Mouse (Mus musculus): Measurements from ENCODE around the gene Plch2. TPM values are rescaled to one million over a fixed set of nuclear protein-coding genes. Genes with fewer than 3 reads are reported as not detected.
"Not testable (repeated sequence)": the region's sequence is repeated elsewhere in the genome, so short reads cannot be mapped to it uniquely, and the experiment has no call there.

Plch2 gene
- polyA plus RNA-seq, 1 experiment from 2014 or later: 23.0 TPM

DNA sequence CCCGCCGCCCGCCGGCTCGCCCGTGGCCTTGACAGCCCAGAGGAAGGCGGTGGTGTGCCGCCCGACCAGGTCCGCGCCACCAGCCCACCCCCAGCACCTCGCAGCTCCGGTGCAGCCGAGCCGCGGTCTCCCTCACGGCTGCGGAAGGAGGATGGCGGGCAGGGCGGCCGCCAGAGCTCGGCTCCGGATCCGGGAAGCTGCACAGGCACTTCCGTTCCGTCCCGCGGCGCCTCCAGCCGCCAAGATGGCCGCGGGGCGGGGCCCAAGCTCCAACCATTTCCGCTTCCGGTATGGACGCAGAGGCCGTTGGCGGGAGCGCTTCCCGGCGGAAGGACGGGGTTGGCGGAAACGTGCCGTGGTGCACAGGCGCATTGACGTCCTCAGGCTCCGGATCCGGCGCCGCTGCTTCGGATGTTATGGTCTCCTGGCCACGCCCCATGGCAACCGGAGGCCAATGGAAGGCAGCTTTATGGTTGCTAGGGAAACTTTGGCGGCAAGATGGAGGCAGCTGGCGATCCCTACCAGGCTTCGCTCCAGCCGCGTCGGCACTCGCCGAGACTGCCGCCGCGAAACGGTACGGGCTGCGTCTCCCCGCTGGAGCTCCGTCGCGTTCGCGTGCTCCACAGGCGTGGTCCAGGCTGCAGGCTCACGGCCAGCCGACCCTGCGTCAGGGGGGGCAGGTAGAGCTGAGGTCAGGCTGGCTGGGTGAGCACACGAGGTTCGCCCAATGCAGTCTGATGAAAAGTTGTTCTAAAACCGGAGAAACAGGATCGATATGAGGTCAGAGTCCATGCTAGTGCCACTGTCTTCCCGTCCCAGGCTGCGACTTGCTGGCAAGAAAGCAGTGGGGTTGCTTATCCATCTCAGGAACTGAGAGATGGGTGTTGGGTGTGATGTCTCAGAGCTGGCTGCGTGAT lies 29.8 kb upstream of the Plch2 start, which contains the start of the genes Rer1 and Morn1:
TSS of gene Rer1 (minus strand) at position 275 of the 917 bp plus-strand sequence.
TSS of gene Morn1 (plus strand) at position 470 of the 917 bp plus-strand sequence.
- Histone ChIP-seq H3K27ac (peak within 1 kb of the TSS; percentile 94), H3K36me3 (replicated peaks) (peaks cover 3% of the 10 kb centered on the region), H3K4me1 (peaks cover 29% of the 10 kb centered on the region), H3K9ac (peak within 1 kb of the TSS; percentile 96), H3K4me3 (peak within 1 kb of the TSS; percentile 55), H3K4me2 (peak within 1 kb of the TSS; percentile 82), H3K27me3 (replicated peaks) (no peaks in the 10 kb centered on the region), H3K9me3 (no peaks in the 10 kb centered on the region)
- under 1% methylated on average over 82 of the region's 85 CpGs for WGBS
- ATAC-seq (replicated peaks): peak; percentile 98

DNA sequence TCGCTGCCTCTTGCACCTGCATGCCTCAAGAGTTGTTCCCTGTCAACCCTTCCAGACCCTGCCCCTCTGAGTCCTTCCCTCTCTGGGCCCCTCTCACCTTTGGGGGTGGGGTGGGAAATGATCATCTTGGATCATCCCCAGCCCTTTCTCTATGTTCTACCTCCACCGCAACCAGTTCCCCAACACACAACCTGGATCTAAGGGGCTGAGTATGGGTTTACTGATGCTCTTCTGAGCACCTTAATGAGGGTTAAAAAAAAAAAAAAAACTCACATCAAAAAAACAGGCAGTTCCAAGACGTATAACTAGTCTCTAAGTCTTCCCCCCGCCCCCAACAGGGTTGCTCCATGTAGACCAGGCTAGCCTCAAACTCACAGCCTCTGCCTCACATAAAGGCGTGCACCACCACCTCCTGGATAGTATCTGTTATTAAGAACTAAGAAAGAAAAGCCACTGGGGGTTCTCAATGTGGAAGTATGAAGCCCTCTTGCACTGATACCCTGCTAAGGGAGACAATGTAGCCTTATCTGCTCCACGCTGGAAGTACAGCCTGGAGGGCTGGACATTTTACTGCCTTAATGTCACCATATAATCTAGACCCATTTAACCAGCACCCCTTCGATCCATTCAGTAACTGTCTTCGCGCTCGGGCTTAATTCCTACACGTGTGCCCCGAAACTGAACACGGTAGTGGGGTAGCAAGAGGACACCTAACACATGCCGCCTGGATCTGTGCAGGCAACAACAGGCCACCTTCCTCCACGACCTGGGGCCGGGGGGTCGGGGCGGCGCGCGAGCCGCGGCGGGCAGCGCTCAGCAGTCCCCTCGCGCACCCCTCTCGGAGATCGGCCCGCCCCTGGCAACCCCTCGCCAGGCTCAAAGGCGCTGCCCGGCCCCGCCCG lies 28.9 kb upstream of the Plch2 start:
- Histone ChIP-seq H3K36me3 (replicated peaks) (peaks cover 5% of the 10 kb centered on the region), H3K9ac (peak overlapping the region; percentile 96), H3K4me1 (peaks cover 29% of the 10 kb centered on the region), H3K27me3 (replicated peaks) (no peaks in the 10 kb centered on the region), H3K9me3 (no peaks in the 10 kb centered on the region), H3K4me3 (peak overlapping the region; percentile 55), H3K27ac (peak overlapping the region; percentile 94), H3K4me2 (peak overlapping the region; percentile 82)
- 6% methylated on average over 35 of the region's 35 CpGs for WGBS
- ATAC-seq (replicated peaks): 0 out of 2 replicates have a peak, but pooled peaks have one; percentile 0

DNA sequence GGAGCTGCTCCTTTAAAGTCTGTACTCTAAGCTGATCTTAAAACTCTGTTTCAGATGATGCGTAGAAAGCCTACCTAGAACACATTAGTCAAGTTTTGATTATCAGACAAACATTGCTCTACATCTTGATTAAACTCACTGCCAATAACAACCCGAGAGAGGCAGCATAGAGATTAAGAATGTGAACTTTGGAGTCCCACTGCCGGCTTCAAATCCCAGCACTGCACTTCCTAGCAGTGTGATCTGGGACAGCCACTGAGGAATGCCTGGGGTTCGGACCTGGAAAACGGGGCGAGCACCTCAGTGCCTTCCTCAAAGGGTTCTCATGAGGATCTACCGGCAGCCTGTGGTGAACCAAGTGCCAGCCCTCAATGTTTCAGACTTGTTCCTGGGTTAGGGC lies 27.8 kb upstream of the Plch2 start:
- WGBS: 88% methylated on average over 7 of the region's 7 CpGs
- no peak for ATAC-seq (replicated peaks)
- Histone ChIP-seq H3K4me2 (peak overlapping the region; percentile 82; the same call in 1 of the 2 replicates), H3K9ac (no peak overlapping the region; the same call in 1 of the 2 replicates), H3K4me3 (no peak overlapping the region), H3K4me1 (peaks cover 29% of the 10 kb centered on the region), H3K27ac (no peak overlapping the region), H3K36me3 (replicated peaks) (peaks cover 16% of the 10 kb centered on the region), H3K27me3 (replicated peaks) (no peaks in the 10 kb centered on the region), H3K9me3 (no peaks in the 10 kb centered on the region)

DNA sequence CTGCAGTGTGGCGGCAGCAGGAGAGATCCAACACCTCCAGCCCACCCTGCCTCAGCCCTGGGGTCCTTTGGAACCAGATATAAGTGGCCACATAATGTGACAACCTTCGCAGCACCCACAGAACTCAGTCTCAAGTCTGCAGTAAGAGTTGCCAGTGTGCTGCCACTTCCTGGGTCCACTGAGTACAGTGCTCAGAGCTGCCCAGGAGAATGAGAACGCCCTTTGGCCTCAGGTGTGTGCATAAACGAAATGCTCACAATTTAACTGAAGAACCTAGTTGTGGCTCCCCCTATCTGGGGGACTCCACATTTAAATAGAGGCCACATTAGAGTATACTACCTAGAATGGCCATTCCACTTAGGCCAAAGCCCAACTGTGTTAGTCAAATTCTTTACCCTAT lies 27.0 kb upstream of the Plch2 start:
- no peak overlapping the region for H3K4me2 ChIP-seq
- no peak for ATAC-seq (replicated peaks)
- no peak overlapping the region for H3K9ac ChIP-seq
- H3K4me1 ChIP-seq: peaks cover 29% of the 10 kb centered on the region
- no peak overlapping the region for H3K4me3 ChIP-seq
- H3K9me3 ChIP-seq: no peaks in the 10 kb centered on the region
- WGBS: 86% methylated on average over 4 of the region's 4 CpGs
- peaks cover 21% of the 10 kb centered on the region for H3K36me3 ChIP-seq (replicated peaks)
- no peaks in the 10 kb centered on the region for H3K27me3 ChIP-seq (replicated peaks)
- H3K27ac ChIP-seq: no peak overlapping the region

DNA sequence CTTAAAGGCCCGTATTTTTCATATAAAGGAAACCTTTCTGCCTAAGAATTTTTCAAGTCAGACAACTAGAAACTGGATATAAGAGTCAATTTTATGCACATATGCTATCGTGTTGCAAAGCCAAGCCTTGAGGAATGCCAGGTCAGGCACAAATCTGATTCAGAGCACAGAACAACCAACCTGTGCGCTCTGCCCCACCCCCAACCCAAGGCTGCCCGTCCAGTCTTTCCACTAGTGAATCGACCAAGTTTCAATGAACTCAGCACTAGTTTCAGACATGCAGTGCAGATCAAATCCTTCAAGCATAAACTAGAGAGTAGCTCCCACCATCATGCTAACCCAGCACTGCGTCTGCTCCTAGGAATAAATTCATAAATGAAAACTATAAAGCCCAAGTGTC lies 23.1 kb upstream of the Plch2 start:
- no peak overlapping the region for H3K27ac ChIP-seq
- H3K4me2 ChIP-seq: no peak overlapping the region
- peaks cover 53% of the 10 kb centered on the region for H3K36me3 ChIP-seq (replicated peaks)
- 94% methylated on average over 6 of the region's 6 CpGs for WGBS
- no peak overlapping the region for H3K4me3 ChIP-seq
- no peak for ATAC-seq (replicated peaks)
- no peak overlapping the region for H3K9ac ChIP-seq
- H3K9me3 ChIP-seq: no peaks in the 10 kb centered on the region
- H3K27me3 ChIP-seq (replicated peaks): no peaks in the 10 kb centered on the region
- peaks cover 10% of the 10 kb centered on the region for H3K4me1 ChIP-seq

DNA sequence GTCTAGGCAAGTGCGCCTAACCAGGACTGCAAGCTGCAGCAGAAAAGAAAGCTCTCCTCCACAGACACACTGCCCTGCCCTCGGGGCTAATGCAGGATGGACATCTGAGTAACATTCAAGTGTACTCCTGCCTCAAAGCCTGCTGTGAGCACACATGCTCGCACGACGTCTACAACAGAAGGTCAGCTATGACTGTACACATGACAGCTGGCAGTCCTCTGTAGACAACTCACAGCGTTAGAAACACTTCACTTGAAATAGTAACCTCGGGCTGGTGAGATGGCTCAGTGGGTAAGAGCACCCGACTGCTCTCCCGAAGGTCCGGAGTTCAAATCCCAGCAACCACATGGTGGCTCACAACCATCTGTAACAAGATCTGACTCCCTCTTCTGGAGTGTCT lies 22.2 kb upstream of the Plch2 start:
- H3K27me3 ChIP-seq (replicated peaks); H3K4me2 ChIP-seq; H3K4me1 ChIP-seq; H3K27ac ChIP-seq; ATAC-seq (replicated peaks); H3K4me3 ChIP-seq; H3K9ac ChIP-seq; H3K9me3 ChIP-seq: not testable (repeated sequence)
- peaks cover 60% of the 10 kb centered on the region for H3K36me3 ChIP-seq (replicated peaks)
- whole genome bisulfite sequencing: 93% methylated on average over 10 of the region's 10 CpGs

DNA sequence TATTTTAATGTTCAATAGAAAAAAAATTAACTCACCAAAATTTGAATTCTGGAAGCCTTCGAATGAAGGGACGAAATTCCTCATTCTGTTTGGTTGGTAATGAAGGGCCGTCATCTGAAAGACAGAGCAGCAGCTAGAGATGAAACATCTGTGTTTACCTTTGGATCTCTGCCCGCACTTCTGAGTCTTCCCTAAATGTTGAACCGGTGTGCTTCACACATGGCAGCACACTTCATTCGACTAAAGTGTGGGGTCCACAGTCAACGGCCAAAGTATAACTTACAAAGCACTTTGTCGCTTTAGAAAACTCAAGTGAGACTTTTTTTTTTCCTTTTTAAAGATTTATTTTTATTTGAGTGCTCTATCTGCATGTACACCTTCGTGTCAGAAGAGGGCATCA lies 20.1 kb upstream of the Plch2 start:
- Histone ChIP-seq H3K4me3 (no peak overlapping the region), H3K36me3 (replicated peaks) (peaks cover 72% of the 10 kb centered on the region), H3K9me3 (no peaks in the 10 kb centered on the region), H3K9ac (no peak overlapping the region), H3K4me1 (no peaks in the 10 kb centered on the region), H3K27me3 (replicated peaks) (no peaks in the 10 kb centered on the region), H3K4me2 (no peak overlapping the region), H3K27ac (no peak overlapping the region)
- WGBS: 88% methylated on average over 9 of the region's 9 CpGs
- ATAC-seq (replicated peaks): no peak

DNA sequence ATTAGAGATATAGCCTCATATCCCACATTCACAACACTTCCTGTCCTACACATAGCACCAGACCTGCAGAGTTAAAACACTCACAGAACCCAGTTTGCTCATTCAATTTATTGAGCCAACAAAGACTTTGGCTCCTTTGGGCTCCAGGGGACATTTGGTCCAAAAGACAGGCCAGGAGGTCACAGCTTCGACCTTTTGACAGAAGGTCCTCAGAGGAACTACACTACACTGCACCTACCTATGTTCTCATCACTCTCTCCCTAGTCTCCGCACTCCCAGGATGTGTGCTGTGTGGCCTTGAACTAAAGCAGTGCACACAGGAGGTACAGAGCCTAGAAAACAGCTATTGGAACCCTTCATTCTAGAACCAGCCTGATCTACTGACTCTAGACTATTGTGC lies 19.2 kb upstream of the Plch2 start:
- H3K9me3 ChIP-seq: no peaks in the 10 kb centered on the region
- no peak overlapping the region for H3K27ac ChIP-seq
- H3K4me3 ChIP-seq: no peak overlapping the region
- H3K9ac ChIP-seq: no peak overlapping the region
- H3K27me3 ChIP-seq (replicated peaks): no peaks in the 10 kb centered on the region
- 100% methylated on average over 2 of the region's 2 CpGs for WGBS
- no peak for ATAC-seq (replicated peaks)
- no peaks in the 10 kb centered on the region for H3K4me1 ChIP-seq
- H3K4me2 ChIP-seq: no peak overlapping the region
- H3K36me3 ChIP-seq (replicated peaks): peaks cover 80% of the 10 kb centered on the region

DNA sequence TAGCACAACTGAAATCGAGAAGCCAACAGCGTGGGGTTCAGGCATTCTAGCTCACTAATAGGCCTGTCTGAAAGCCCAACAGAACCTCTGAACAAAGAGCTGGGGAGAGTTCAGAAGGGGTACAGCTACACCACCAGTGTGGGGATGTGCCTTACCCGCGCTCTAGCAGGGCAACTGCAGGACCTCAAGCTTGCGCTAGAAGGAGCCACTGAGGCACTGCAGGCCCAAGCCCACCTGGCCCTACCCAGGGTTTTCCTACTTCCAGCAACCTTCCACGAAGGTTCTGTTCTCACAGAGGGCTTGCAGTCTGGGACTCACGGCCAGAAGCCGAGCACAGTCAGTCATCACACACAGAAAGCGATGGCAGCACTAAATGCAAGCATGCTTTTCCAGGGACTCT lies 18.6 kb upstream of the Plch2 start:
- H3K9me3 ChIP-seq: no peaks in the 10 kb centered on the region

DNA sequence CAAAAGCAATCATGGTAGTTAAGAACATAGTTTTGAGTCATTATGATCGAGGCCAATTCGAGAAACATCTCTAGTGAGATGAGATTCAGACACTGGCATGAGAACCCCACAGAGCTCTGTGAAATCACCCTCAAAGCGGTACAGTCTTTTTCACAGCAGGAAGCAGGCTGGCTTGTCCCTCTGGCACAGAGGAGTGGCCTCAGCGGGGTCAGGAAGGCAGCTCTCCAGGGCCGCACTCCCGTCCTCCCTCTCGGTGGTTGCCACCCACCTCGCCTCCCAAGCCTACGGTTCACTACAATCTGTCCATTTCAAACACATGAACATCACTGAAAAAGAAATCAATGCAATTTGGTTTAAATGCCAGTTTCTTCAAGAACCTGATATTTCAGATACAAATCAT lies 17.8 kb upstream of the Plch2 start:
- Histone ChIP-seq H3K27me3 (replicated peaks) (no peaks in the 10 kb centered on the region), H3K36me3 (replicated peaks) (peaks cover 80% of the 10 kb centered on the region), H3K4me3 (no peak overlapping the region), H3K27ac (no peak overlapping the region), H3K9ac (no peak overlapping the region), H3K4me1 (no peaks in the 10 kb centered on the region), H3K4me2 (no peak overlapping the region), H3K9me3 (no peaks in the 10 kb centered on the region)
- 83% methylated on average over 9 of the region's 9 CpGs for WGBS
- no peak for ATAC-seq (replicated peaks)

More for the DNA sequence above, 18.6 kb upstream of the Plch2 start:
- no peak overlapping the region for H3K4me3 ChIP-seq
- peaks cover 81% of the 10 kb centered on the region for H3K36me3 ChIP-seq (replicated peaks)
- no peak overlapping the region for H3K4me2 ChIP-seq
- WGBS: 87% methylated on average over 9 of the region's 9 CpGs
- H3K4me1 ChIP-seq: no peaks in the 10 kb centered on the region
- ATAC-seq (replicated peaks): no peak
- H3K27me3 ChIP-seq (replicated peaks): no peaks in the 10 kb centered on the region
- no peak overlapping the region for H3K9ac ChIP-seq
- H3K27ac ChIP-seq: no peak overlapping the region

DNA sequence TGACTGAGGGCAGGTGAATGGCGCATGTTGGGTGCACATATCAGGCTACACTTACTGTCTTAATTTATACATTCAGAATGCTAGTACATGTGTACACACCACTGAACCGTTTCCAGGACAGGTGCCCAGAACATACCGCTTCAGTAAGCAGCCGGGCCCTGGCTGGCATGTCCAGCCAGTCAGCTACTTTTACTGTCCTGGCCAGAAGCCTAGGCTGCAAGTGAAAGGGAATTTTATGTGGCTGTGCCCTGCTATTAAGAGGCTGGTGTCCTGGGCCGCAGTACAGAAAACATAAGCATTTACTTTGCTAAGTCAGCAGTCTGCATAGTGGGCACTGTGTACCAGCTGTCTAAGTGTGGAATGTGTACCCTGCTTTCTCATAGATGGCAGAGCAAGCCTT lies 14.3 kb upstream of the Plch2 start:
- Histone ChIP-seq H3K36me3 (replicated peaks) (peaks cover 61% of the 10 kb centered on the region), H3K27ac (no peak overlapping the region), H3K4me1 (peaks cover 19% of the 10 kb centered on the region), H3K4me3 (no peak overlapping the region), H3K27me3 (replicated peaks) (no peaks in the 10 kb centered on the region), H3K9ac (no peak overlapping the region), H3K9me3 (no peaks in the 10 kb centered on the region), H3K4me2 (no peak overlapping the region)
- WGBS: 89% methylated on average over 5 of the region's 5 CpGs
- ATAC-seq (replicated peaks): no peak

DNA sequence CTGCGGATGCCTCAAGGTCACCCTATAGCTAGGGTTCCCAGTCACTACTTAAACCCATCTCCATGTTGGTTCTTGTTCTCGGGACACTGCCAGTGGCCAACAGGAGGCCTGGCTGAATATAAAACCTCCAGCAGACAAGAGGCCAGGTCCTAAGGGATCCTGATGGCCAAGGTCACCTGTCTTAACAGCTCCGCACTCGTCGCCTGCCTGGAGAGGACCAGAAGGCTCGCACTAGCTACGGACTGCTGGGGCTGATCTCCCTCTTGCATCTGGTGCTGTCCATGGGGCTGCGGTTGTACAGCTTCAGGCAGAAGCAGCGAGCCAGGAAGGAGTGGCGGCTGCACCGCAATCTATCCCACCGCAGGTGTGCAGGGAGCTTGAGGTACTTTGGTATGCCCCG lies 13.6 kb upstream of the Plch2 start:
- ATAC-seq (replicated peaks): no peak
- Histone ChIP-seq H3K4me2 (no peak overlapping the region), H3K36me3 (replicated peaks) (peaks cover 54% of the 10 kb centered on the region), H3K9ac (no peak overlapping the region), H3K27ac (no peak overlapping the region), H3K4me3 (no peak overlapping the region), H3K27me3 (replicated peaks) (no peaks in the 10 kb centered on the region), H3K9me3 (no peaks in the 10 kb centered on the region), H3K4me1 (peaks cover 19% of the 10 kb centered on the region)
- whole genome bisulfite sequencing: 93% methylated on average over 13 of the region's 13 CpGs
